Mouse (Mus musculus): ENCODE results near the gene Arhgap25. TPM values are rescaled to one million over a fixed set of nuclear protein-coding genes. Genes with fewer than 3 reads are reported as not detected.
A peak's percentile ranks its signal among the peaks of the same experiment; 100 is the strongest.

Arhgap25 gene
- polyA plus RNA-seq, 1 experiment from 2014 or later = 2.0 TPM

DNA sequence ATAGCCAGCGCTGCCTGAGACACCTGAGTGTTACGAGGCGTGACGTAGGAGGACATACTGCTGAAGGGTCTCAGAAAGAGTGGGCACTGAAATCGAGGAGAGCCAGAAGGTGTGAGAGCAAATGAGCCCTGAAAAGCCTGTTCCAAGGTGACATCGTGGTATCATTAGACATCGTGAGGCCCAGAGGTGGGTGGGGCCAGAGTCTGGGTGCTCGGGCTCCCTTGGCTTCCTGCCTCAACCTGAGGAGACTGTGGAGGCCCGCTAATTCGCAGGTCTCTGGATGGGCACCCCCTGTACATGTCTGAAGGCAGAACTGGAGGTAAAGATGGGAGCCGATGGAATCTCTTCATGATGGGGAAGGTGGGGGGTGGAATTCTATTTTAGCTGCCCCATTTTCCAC, 13.2 kb downstream of the Arhgap25 start:
- no peaks in the 10 kb centered on the region for H3K9me3 ChIP-seq (ENCODE audit: control insufficient read depth, low read length)
- ATAC-seq (replicated peaks; ENCODE audit: low FRiP score) = no peak
- H3K4me2 ChIP-seq (ENCODE audit: low read depth, low read length, severe bottlenecking) = no peak overlapping the region
- no peak overlapping the region for H3K4me3 ChIP-seq (ENCODE audit: low read depth, low read length)
- H3K9ac ChIP-seq (ENCODE audit: low read length) = no peak overlapping the region
- WGBS = 93% methylated on average over 11 of the region's 11 CpGs
- H3K27me3 ChIP-seq (ENCODE audit: control insufficient read depth, insufficient read depth, low read length) = no peaks in the 10 kb centered on the region
- no peaks in the 10 kb centered on the region for H3K4me1 ChIP-seq (replicated peaks; ENCODE audit: control insufficient read depth, insufficient read depth, low read length)
- H3K36me3 ChIP-seq (ENCODE audit: control insufficient read depth, insufficient read depth, low read length) = no peaks in the 10 kb centered on the region
- peak; percentile 30 for DNase-seq (ENCODE audit: low spot score)
- H3K27ac ChIP-seq (ENCODE audit: low read depth, low read length) = no peak overlapping the region

DNA sequence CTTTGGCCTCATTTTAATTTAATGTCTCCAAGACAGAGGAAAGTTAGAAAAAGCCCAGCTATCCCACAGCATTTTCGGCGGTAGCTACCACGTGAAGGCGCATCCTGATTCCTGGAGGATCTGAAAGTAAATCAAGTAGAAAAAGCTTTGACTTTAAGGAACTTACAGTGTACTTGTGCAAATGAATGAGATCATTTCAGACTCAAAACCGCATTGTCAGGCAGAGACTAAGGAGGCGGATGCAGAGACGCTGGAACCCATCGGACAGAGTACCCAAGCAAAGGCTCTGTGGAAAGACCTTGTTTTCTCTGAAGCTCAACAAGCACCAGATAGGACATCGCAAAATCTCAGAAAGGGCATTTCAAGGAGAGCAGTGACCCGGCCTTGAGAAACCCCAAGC, 14.4 kb downstream of the Arhgap25 start:
- no peak for ATAC-seq (replicated peaks; ENCODE audit: low FRiP score)
- Histone ChIP-seq H3K9ac (ENCODE audit: low read length) (no peak overlapping the region), H3K36me3 (ENCODE audit: control insufficient read depth, insufficient read depth, low read length) (no peaks in the 10 kb centered on the region), H3K27ac (ENCODE audit: low read depth, low read length) (no peak overlapping the region), H3K4me2 (ENCODE audit: low read depth, low read length, severe bottlenecking) (no peak overlapping the region), H3K4me1 (replicated peaks; ENCODE audit: control insufficient read depth, insufficient read depth, low read length) (no peaks in the 10 kb centered on the region), H3K9me3 (ENCODE audit: control insufficient read depth, low read length) (no peaks in the 10 kb centered on the region), H3K27me3 (ENCODE audit: control insufficient read depth, insufficient read depth, low read length) (no peaks in the 10 kb centered on the region), H3K4me3 (ENCODE audit: low read depth, low read length) (no peak overlapping the region)
- WGBS = 95% methylated on average over 10 of the region's 10 CpGs
- peak; percentile 24 for DNase-seq (ENCODE audit: low spot score)

DNA sequence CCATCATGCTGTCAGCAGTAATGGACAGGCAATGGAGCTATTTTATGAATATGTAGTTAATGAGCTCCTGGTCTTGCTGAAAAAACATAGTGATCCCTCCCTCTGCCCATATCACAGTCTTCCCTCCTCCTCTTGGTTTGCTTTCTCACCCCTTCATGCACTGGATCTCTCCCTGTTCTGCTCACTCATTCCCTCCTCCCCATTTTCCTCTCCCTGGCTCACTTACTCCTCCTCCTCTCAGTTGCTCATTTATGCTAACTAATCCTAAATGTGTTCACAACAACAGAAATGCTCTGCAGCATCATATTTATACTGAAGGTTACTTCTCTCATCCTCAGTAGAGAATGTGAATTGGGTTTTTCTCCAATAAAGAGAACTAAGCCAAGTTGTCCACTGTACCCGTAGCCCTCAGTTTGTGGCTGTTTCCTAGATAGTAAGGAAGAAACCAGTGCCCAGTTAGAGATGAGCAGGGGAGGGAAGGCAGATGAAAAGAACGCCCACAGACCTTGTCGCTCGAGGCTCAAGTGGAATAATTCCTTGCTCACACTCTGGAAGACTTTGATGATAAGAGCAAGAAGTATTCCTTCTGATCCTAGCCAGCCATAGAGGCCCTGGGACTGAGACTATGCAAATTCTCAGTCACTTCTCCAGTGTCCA, 15.2 kb downstream of the Arhgap25 start:
- Histone ChIP-seq H3K27me3 (ENCODE audit: control insufficient read depth, insufficient read depth, low read length) (no peaks in the 10 kb centered on the region), H3K27ac (ENCODE audit: low read depth, low read length) (no peak overlapping the region), H3K4me1 (replicated peaks; ENCODE audit: control insufficient read depth, insufficient read depth, low read length) (no peaks in the 10 kb centered on the region), H3K36me3 (ENCODE audit: control insufficient read depth, insufficient read depth, low read length) (no peaks in the 10 kb centered on the region), H3K9ac (ENCODE audit: low read length) (no peak overlapping the region), H3K9me3 (ENCODE audit: control insufficient read depth, low read length) (no peaks in the 10 kb centered on the region), H3K4me2 (ENCODE audit: low read depth, low read length, severe bottlenecking) (no peak overlapping the region), H3K4me3 (ENCODE audit: low read depth, low read length) (no peak overlapping the region)
- WGBS = 86% methylated on average over 4 of the region's 4 CpGs
- ATAC-seq (replicated peaks; ENCODE audit: low FRiP score) (no peak), DNase-seq (ENCODE audit: low spot score) (peak; percentile 13)

DNA sequence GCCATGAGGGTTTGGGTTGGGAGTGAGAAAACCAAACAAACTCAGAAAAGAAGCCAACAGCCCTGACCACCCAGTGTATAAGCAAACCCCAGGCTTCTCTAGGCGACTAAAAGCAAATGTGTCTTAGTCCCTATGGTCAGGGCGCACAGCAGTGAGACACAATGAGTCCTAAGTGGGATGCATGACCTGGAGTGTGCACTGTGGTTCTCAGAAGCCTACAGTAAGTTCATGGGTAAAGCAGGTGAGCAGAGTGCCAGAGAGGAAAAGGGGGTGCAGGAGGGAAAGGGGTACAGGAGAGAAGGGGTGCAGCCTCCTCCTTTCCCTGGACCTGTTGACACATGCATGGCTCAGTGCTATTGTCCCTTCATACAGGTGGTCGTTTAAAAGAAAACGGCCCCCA, 18.7 kb downstream of the Arhgap25 start:
- no peak for ATAC-seq (replicated peaks; ENCODE audit: low FRiP score)
- no peaks in the 10 kb centered on the region for H3K36me3 ChIP-seq (ENCODE audit: control insufficient read depth, insufficient read depth, low read length)
- H3K9me3 ChIP-seq (ENCODE audit: control insufficient read depth, low read length) = no peaks in the 10 kb centered on the region
- H3K27ac ChIP-seq (ENCODE audit: low read depth, low read length) = no peak overlapping the region
- H3K4me2 ChIP-seq (ENCODE audit: low read depth, low read length, severe bottlenecking) = no peak overlapping the region
- H3K9ac ChIP-seq (ENCODE audit: low read length) = no peak overlapping the region
- H3K4me3 ChIP-seq (ENCODE audit: low read depth, low read length) = no peak overlapping the region
- H3K4me1 ChIP-seq (replicated peaks; ENCODE audit: control insufficient read depth, insufficient read depth, low read length) = no peaks in the 10 kb centered on the region
- WGBS = 86% methylated on average over 4 of the region's 4 CpGs
- no peak for DNase-seq (ENCODE audit: low spot score)
- no peaks in the 10 kb centered on the region for H3K27me3 ChIP-seq (ENCODE audit: control insufficient read depth, insufficient read depth, low read length)

DNA sequence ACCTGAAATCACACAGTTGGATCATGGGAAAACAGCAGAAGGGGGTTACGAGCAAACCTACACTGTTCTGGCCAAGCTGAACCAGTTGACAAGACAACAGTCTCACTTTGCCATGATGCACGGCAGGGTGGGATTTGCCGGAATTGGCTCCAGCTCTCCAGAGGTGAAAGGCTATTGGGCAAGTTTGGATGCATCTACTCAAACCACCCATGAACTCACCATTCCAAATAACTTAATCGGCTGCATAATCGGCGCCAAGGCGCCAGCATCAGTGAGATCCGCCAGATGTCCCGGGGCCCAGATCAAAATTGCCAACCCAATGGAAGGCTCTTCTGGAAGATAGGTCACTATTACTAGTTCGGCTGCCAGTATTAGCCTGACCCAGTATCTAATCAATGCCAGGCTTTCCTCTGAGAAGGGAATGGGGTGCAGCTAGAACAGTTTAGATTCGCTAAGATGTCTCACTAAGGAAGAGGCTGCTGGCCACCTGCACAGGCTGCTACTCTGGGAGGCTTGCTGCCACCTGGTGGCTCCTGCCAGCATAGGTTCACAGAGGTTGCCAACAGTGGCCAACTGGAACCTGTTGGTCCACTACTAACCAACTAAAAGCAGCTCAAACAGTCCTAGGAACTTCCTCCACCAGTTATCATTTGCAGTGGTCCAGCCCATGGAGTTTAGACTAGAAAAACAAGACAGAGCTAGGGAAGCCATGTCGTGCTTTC, 19.9 kb downstream of the Arhgap25 start:
- no peak overlapping the region for H3K9ac ChIP-seq (ENCODE audit: low read length)
- 73% methylated on average over 12 of the region's 12 CpGs for WGBS
- no peaks in the 10 kb centered on the region for H3K4me1 ChIP-seq (replicated peaks; ENCODE audit: control insufficient read depth, insufficient read depth, low read length)
- H3K27me3 ChIP-seq (ENCODE audit: control insufficient read depth, insufficient read depth, low read length) = no peaks in the 10 kb centered on the region
- H3K9me3 ChIP-seq (ENCODE audit: control insufficient read depth, low read length) = no peaks in the 10 kb centered on the region
- DNase-seq (ENCODE audit: low spot score) (peak; percentile 80), ATAC-seq (replicated peaks; ENCODE audit: low FRiP score) (no peak)
- H3K36me3 ChIP-seq (ENCODE audit: control insufficient read depth, insufficient read depth, low read length) = no peaks in the 10 kb centered on the region
- no peak overlapping the region for H3K4me2 ChIP-seq (ENCODE audit: low read depth, low read length, severe bottlenecking)
- no peak overlapping the region for H3K4me3 ChIP-seq (ENCODE audit: low read depth, low read length)
- no peak overlapping the region for H3K27ac ChIP-seq (ENCODE audit: low read depth, low read length)

DNA sequence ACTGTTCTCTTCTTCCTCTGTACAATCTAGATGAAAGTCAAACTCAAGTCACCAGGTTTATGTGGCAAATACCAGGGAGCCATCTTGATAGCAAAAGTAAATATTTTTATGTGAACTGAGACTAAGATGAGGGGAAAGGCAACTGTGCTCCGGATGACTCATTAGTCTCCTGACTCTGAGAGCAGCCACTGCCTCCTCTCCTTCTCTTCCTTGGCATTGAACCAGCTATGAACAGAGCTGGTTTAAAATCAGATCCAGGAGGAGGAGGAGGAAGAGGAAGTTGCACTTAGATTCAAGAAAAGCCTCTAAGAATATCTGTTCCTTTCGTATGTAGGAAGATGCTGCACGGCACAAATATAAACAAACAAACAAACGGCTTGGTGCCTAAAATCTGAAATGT, 22.1 kb downstream of the Arhgap25 start:
- DNase-seq (ENCODE audit: low spot score) (no peak), ATAC-seq (replicated peaks; ENCODE audit: low FRiP score) (no peak)
- Histone ChIP-seq H3K4me3 (ENCODE audit: low read depth, low read length) (no peak overlapping the region), H3K9me3 (ENCODE audit: control insufficient read depth, low read length) (no peaks in the 10 kb centered on the region), H3K27me3 (ENCODE audit: control insufficient read depth, insufficient read depth, low read length) (no peaks in the 10 kb centered on the region), H3K9ac (ENCODE audit: low read length) (no peak overlapping the region), H3K4me2 (ENCODE audit: low read depth, low read length, severe bottlenecking) (no peak overlapping the region), H3K4me1 (replicated peaks; ENCODE audit: control insufficient read depth, insufficient read depth, low read length) (no peaks in the 10 kb centered on the region), H3K36me3 (ENCODE audit: control insufficient read depth, insufficient read depth, low read length) (no peaks in the 10 kb centered on the region), H3K27ac (ENCODE audit: low read depth, low read length) (no peak overlapping the region)
- WGBS = 85% methylated on average over 4 of the region's 4 CpGs

DNA sequence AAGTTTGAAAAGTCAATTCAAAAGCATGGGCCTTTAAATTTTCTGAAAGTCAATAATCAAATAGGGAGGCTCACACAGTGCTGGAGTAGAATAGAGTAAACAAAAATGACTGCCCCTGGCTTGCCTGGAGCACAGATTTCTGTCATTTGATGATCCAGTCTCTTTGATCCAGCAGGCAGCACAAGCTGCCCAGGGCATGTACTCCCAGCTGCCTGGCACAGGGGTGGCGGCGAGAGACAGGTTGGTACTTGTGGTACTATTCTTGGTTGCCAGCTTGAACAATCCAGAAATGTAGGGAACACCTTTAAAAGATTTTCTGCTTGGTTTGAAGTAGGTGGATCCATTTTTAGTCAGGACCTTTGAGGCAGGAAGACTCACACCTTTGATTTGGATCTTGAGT, 23.3 kb downstream of the Arhgap25 start:
- Histone ChIP-seq H3K4me2 (ENCODE audit: low read depth, low read length, severe bottlenecking) (no peak overlapping the region), H3K4me3 (ENCODE audit: low read depth, low read length) (no peak overlapping the region), H3K4me1 (replicated peaks; ENCODE audit: control insufficient read depth, insufficient read depth, low read length) (0 out of 2 replicates have a peak, but pooled peaks cover 2% of the 10 kb centered on the region), H3K27ac (ENCODE audit: low read depth, low read length) (no peak overlapping the region), H3K27me3 (ENCODE audit: control insufficient read depth, insufficient read depth, low read length) (no peaks in the 10 kb centered on the region), H3K36me3 (ENCODE audit: control insufficient read depth, insufficient read depth, low read length) (no peaks in the 10 kb centered on the region), H3K9ac (ENCODE audit: low read length) (no peak overlapping the region), H3K9me3 (ENCODE audit: control insufficient read depth, low read length) (no peaks in the 10 kb centered on the region)
- DNase-seq (ENCODE audit: low spot score) (no peak), ATAC-seq (replicated peaks; ENCODE audit: low FRiP score) (no peak)
- WGBS = 92% methylated on average over 2 of the region's 2 CpGs

DNA sequence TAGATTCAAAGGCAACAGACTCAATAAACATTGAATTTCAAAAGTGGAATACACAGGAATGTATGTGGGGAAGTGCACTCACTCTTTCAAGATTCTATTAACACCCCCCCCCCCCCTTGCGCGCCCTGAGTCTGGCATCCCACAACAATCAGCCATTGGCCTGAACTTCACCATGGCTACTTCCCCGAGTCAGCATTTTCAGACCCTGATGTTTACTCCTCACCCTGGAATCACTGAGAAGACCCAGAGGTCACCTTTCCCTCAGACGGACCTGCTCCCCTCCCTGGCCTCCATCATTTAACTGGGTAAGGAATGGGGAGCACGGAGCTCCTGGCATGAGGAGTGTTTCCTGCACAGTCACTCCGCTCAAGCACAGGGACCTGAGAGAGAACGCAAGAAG, 28.2 kb downstream of the Arhgap25 start:
- H3K27ac ChIP-seq (ENCODE audit: low read depth, low read length) = no peak overlapping the region
- H3K9ac ChIP-seq (ENCODE audit: low read length) = no peak overlapping the region
- H3K4me3 ChIP-seq (ENCODE audit: low read depth, low read length) = no peak overlapping the region
- 77% methylated on average over 7 of the region's 7 CpGs for WGBS
- H3K4me1 ChIP-seq (replicated peaks; ENCODE audit: control insufficient read depth, insufficient read depth, low read length) = 0 out of 2 replicates have a peak, but pooled peaks cover 2% of the 10 kb centered on the region
- DNase-seq (ENCODE audit: low spot score) (peak; percentile 30), ATAC-seq (replicated peaks; ENCODE audit: low FRiP score) (no peak)
- H3K9me3 ChIP-seq (ENCODE audit: control insufficient read depth, low read length) = no peaks in the 10 kb centered on the region
- no peak overlapping the region for H3K4me2 ChIP-seq (ENCODE audit: low read depth, low read length, severe bottlenecking)
- H3K36me3 ChIP-seq (ENCODE audit: control insufficient read depth, insufficient read depth, low read length) = no peaks in the 10 kb centered on the region
- no peaks in the 10 kb centered on the region for H3K27me3 ChIP-seq (ENCODE audit: control insufficient read depth, insufficient read depth, low read length)

DNA sequence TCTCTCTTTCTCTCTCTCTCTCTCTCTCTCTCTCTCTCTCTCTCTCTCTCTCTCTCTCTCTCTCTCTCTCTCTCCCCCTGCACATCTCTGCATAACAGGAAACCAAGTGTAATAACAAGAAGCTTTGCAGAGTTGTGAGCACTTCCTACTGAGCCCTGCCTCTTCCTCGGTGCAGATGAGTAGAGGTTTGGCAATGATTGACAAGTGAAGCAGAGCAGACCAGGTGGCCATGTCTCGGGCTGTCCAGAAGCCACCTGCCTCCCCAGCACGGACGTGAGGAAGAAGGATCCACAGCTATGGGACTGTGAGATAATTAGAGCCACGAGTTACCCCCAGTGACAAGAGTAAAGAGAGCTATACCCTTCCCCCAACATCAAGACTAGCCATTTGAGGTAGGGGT, 29.1 kb downstream of the Arhgap25 start:
- H3K36me3 ChIP-seq (ENCODE audit: control insufficient read depth, insufficient read depth, low read length) = no peaks in the 10 kb centered on the region
- H3K27ac ChIP-seq (ENCODE audit: low read depth, low read length) = no peak overlapping the region
- H3K9me3 ChIP-seq (ENCODE audit: control insufficient read depth, low read length) = no peaks in the 10 kb centered on the region
- no peak for ATAC-seq (replicated peaks; ENCODE audit: low FRiP score)
- no peak overlapping the region for H3K4me2 ChIP-seq (ENCODE audit: low read depth, low read length, severe bottlenecking)
- peak; percentile 13 for DNase-seq (ENCODE audit: low spot score)
- 65% methylated on average over 5 of the region's 5 CpGs for WGBS
- H3K4me3 ChIP-seq (ENCODE audit: low read depth, low read length) = no peak overlapping the region
- H3K27me3 ChIP-seq (ENCODE audit: control insufficient read depth, insufficient read depth, low read length) = no peaks in the 10 kb centered on the region
- H3K9ac ChIP-seq (ENCODE audit: low read length) = no peak overlapping the region
- H3K4me1 ChIP-seq (replicated peaks; ENCODE audit: control insufficient read depth, insufficient read depth, low read length) = 0 out of 2 replicates have a peak, but pooled peaks cover 2% of the 10 kb centered on the region

All from forebrain, embryonic 11.5 days (tissue).